Mouse (Mus musculus) macrophage (primary cell): ENCODE results near the gene Eif1ad. TPM values are rescaled to one million over a fixed set of nuclear protein-coding genes. Genes with fewer than 3 reads are reported as not detected.
A peak's percentile ranks its signal among the peaks of the same experiment; 100 is the strongest.
"Not testable (repeated sequence)": the region's sequence is repeated elsewhere in the genome, so short reads cannot be mapped to it uniquely, and the experiment has no call there.

Experiments used
- H3K27ac ChIP-seq: fragments of 350-480 bp; formaldehyde crosslinking; 2 replicates; pipeline ENCODE4 v1.9.0; 2021
- H3K36me3 ChIP-seq: fragments of 350-480 bp; formaldehyde crosslinking; 2 replicates; pipeline ENCODE4 v1.9.0; 2021; ENCODE audit errors: inconsistent target
- H3K4me3 ChIP-seq: fragments of 350-480 bp; formaldehyde crosslinking; 2 replicates; pipeline ENCODE4 v1.9.0; 2021; ENCODE audit errors: inconsistent target
- H3K79me2 ChIP-seq: fragments of 350-480 bp; formaldehyde crosslinking; 2 replicates; pipeline ENCODE4 v1.9.0; 2021; ENCODE audit errors: inconsistent target
- WGBS: methylation state at CpG from one replicate; pipeline ENCODE4 v1.1.7; 2026; ENCODE audit warnings: inconsistent platforms; ENCODE audit not compliant: missing documents; 5-methylcytosine and 5-hydroxymethylcytosine counted together
- polyA plus RNA-seq: library from polyadenylated mRNA; stranded (reverse); fragments of 250-400 nt; gene quantifications from 3 replicates; pipeline ENCODE4 v1.2.4, GENCODE M21; 2018; ENCODE audit warnings: inconsistent platforms
- total RNA-seq, 78 experiments: library from RNA; depleted of rRNA; stranded (reverse); fragments of 250-400 nt; gene quantifications; 1 replicate in 9 of 78; 2 replicates in 24 of 78; 3 replicates in 43 of 78; 4 replicates in 2 of 78; pipeline ENCODE4 v1.2.4; 2018; ENCODE audit warnings: inconsistent platforms in 56 of 78

Eif1ad gene
- total RNA-seq (2018; cell fraction: chromatin; rRNA removed), result 10 to 100 TPM in 13 of 26 experiments, 1 to 10 TPM in 13; 2.1 to 20.1 (median 10.3) TPM
- total RNA-seq (2018; cell fraction: cytosol; rRNA removed), result 10 to 100 TPM; 13.2 to 25.4 (median 19.2) TPM
- total RNA-seq (2018; cell fraction: nucleus; rRNA removed), result 10 to 100 TPM in 15 of 26 experiments, 1 to 10 TPM in 11; 3.8 to 25.5 (median 11.4) TPM
- polyA plus RNA-seq, result 12.7 to 36.5 TPM (median 17.7 TPM) in 3 replicates

- H3K36me3 ChIP-seq, result peaks cover 15% of the 10 kb centered on the region
- WGBS, result under 1% methylated on average over 87 of the region's 92 CpGs
- peaks cover 44% of the 10 kb centered on the region for H3K79me2 ChIP-seq
- peak within 1 kb of the TSS; percentile 87 for H3K27ac ChIP-seq
- peak within 1 kb of the TSS; percentile 91 for H3K4me3 ChIP-seq
Measured at GRCm38 (mm10) chr19:5366175-5367052, at the start of gene Eif1ad. Gene Eif1ad, plus strand, starts transcription at chr19:5366741.

- Histone ChIP-seq H3K79me2 (no peaks in the 10 kb centered on the region), H3K36me3 (no peaks in the 10 kb centered on the region), H3K27ac (no peak overlapping the region), H3K4me3 (no peak overlapping the region)
- WGBS, result 36% methylated on average over 12 of the region's 17 CpGs
Measured at GRCm38 (mm10) chr19:5323801-5324200, 42.7 kb upstream of the Eif1ad start.

GRCm38 (mm10) chr19:5327970-5328369 lies 38.6 kb upstream of the Eif1ad start:
- Histone ChIP-seq H3K79me2 (no peaks in the 10 kb centered on the region), H3K4me3 (no peak overlapping the region), H3K27ac (no peak overlapping the region), H3K36me3 (no peaks in the 10 kb centered on the region)
- WGBS, result 94% methylated on average over 19 of the region's 19 CpGs

GRCm38 (mm10) chr19:5334741-5335140 lies 31.8 kb upstream of the Eif1ad start:
- no peak overlapping the region for H3K4me3 ChIP-seq
- H3K27ac ChIP-seq, result no peak overlapping the region
- H3K36me3 ChIP-seq, result no peaks in the 10 kb centered on the region
- no peaks in the 10 kb centered on the region for H3K79me2 ChIP-seq
- 90% methylated on average over 5 of the region's 5 CpGs for WGBS

- H3K4me3 ChIP-seq, result no peak within 1 kb of the TSS
- WGBS, result 94% methylated on average over 6 of the region's 6 CpGs
- no peaks in the 10 kb centered on the region for H3K79me2 ChIP-seq
- no peaks in the 10 kb centered on the region for H3K36me3 ChIP-seq
- H3K27ac ChIP-seq, result no peak within 1 kb of the TSS
Measured at GRCm38 (mm10) chr19:5335441-5335840, 31.1 kb upstream of the Eif1ad start, which contains the start of gene Catsper1. Gene Catsper1, plus strand, starts transcription at chr19:5335741.

GRCm38 (mm10) chr19:5337975-5338374 lies 28.6 kb upstream of the Eif1ad start:
- H3K36me3 ChIP-seq, result no peaks in the 10 kb centered on the region
- H3K4me3 ChIP-seq, result no peak overlapping the region
- 22% methylated on average over 4 of the region's 5 CpGs for WGBS
- H3K79me2 ChIP-seq, result no peaks in the 10 kb centered on the region
- H3K27ac ChIP-seq, result no peak overlapping the region

- WGBS, result 93% methylated on average over 7 of the region's 7 CpGs
- no peaks in the 10 kb centered on the region for H3K79me2 ChIP-seq
- no peaks in the 10 kb centered on the region for H3K36me3 ChIP-seq
- H3K4me3 ChIP-seq, result no peak overlapping the region
- no peak overlapping the region for H3K27ac ChIP-seq
Measured at GRCm38 (mm10) chr19:5341360-5341759, 25.2 kb upstream of the Eif1ad start.

- Histone ChIP-seq H3K79me2 (no peaks in the 10 kb centered on the region), H3K36me3 (no peaks in the 10 kb centered on the region), H3K27ac (no peak overlapping the region), H3K4me3 (no peak overlapping the region)
- 95% methylated on average over 5 of the region's 6 CpGs for WGBS
Measured at GRCm38 (mm10) chr19:5345297-5346131, 21.0 kb upstream of the Eif1ad start.

- 95% methylated on average over 5 of the region's 6 CpGs for WGBS
Measured at GRCm38 (mm10) chr19:5348064-5348463, 18.5 kb upstream of the Eif1ad start.

GRCm38 (mm10) chr19:5348526-5349501 lies 17.7 kb upstream of the Eif1ad start:
- Histone ChIP-seq H3K79me2 (no peaks in the 10 kb centered on the region), H3K4me3 (no peak overlapping the region)
- 7% methylated on average over 34 of the region's 34 CpGs for WGBS

More at GRCm38 (mm10) chr19:5348064-5348463, 18.5 kb upstream of the Eif1ad start:
- Histone ChIP-seq H3K36me3 (no peaks in the 10 kb centered on the region), H3K79me2 (no peaks in the 10 kb centered on the region), H3K27ac (no peak overlapping the region), H3K4me3 (no peak overlapping the region)

GRCm38 (mm10) chr19:5349502-5349873 lies 17.1 kb upstream of the Eif1ad start, which contains the start of gene Cst6:
Gene Cst6, minus strand, starts transcription at chr19:5349574.
- H3K27ac ChIP-seq, H3K4me3 ChIP-seq, H3K36me3 ChIP-seq, H3K79me2 ChIP-seq: not testable (repeated sequence)
- WGBS, result 90% methylated on average over 6 of the region's 6 CpGs

More at GRCm38 (mm10) chr19:5348526-5349501, 17.7 kb upstream of the Eif1ad start:
- no peaks in the 10 kb centered on the region for H3K36me3 ChIP-seq
- no peak overlapping the region for H3K27ac ChIP-seq

GRCm38 (mm10) chr19:5353609-5354008 lies 12.9 kb upstream of the Eif1ad start:
- 85% methylated on average over 2 of the region's 2 CpGs for WGBS
- Histone ChIP-seq H3K36me3 (no peaks in the 10 kb centered on the region), H3K79me2 (no peaks in the 10 kb centered on the region), H3K27ac (no peak overlapping the region), H3K4me3 (no peak overlapping the region)

GRCm38 (mm10) chr19:5356080-5356479 lies 10.5 kb upstream of the Eif1ad start:
- no peak overlapping the region for H3K27ac ChIP-seq
- no peak overlapping the region for H3K4me3 ChIP-seq
- WGBS, result no CpG with 5 or more reads among the region's 1 CpGs
- H3K36me3 ChIP-seq, result no peaks in the 10 kb centered on the region
- no peaks in the 10 kb centered on the region for H3K79me2 ChIP-seq
